Mouse (Mus musculus) CD8-positive naive resting alpha-beta T cell, adult 57 days (primary cell): Measurements from ENCODE around the gene Cck. TPM values are rescaled to one million over a fixed set of nuclear protein-coding genes. Genes with fewer than 3 reads are reported as not detected.

Experiments
- total RNA-seq: library from RNA; stranded (reverse); gene quantifications from one replicate; pipeline ENCODE4 v1.2.4, GENCODE M21; 2023

Cck gene
- total RNA-seq = not detected

GRCm38 (mm10) chr9:121495529-121495928 is at the start of gene Cck:
TSS of gene Cck (minus strand) at chr9:121495694.

Other genes with a start within 250 kb of the Cck start
- gene Ulk4, start 218.5 kb downstream of the Cck start, total RNA-seq = 0.92 TPM
- gene Trak1, start 198.2 kb downstream of the Cck start, total RNA-seq = 82.9 TPM
- not detected for gene Lyzl4, start 146.4 kb upstream of the Cck start, total RNA-seq
- gene Vipr1, start 147.0 kb upstream of the Cck start, total RNA-seq = 75.8 TPM
- 35.3 TPM for gene Sec22c, start 209.8 kb upstream of the Cck start, total RNA-seq
- gene Ss18l2, start 214.6 kb upstream of the Cck start, total RNA-seq = 16.7 TPM
- gene Nktr, start 223.5 kb upstream of the Cck start, total RNA-seq = 218 TPM